Mouse (Mus musculus) layer of hippocampus, postnatal 10 days (tissue): Measurements from ENCODE around the gene Bmp2. TPM values are rescaled to one million over a fixed set of nuclear protein-coding genes. Genes with fewer than 3 reads are reported as not detected.

Experiments used
- DNase-seq, 2 experiments: peaks; one replicate each; pipeline ENCODE4 v3.0.0; 2021; ENCODE audit warnings: low spot score in 2 of 2
- long read RNA-seq: library from polyadenylated mRNA; stranded (forward); transcript quantifications from one replicate; pipeline ENCODE4 v2.0.0, GENCODE M21; 2023
- total RNA-seq, 2 experiments: library from RNA; stranded (reverse); gene quantifications; 2 replicates each; pipeline ENCODE4 v1.2.3; 2021

The Bmp2 gene
- 1 to 10 TPM; 1.8 to 2.0 TPM for total RNA-seq
- long read RNA-seq, partial matches to known transcripts, result 0 of 1 reads
- long read RNA-seq, other reads (novel, unspliced or antisense), result 0 of 1 reads

DNA sequence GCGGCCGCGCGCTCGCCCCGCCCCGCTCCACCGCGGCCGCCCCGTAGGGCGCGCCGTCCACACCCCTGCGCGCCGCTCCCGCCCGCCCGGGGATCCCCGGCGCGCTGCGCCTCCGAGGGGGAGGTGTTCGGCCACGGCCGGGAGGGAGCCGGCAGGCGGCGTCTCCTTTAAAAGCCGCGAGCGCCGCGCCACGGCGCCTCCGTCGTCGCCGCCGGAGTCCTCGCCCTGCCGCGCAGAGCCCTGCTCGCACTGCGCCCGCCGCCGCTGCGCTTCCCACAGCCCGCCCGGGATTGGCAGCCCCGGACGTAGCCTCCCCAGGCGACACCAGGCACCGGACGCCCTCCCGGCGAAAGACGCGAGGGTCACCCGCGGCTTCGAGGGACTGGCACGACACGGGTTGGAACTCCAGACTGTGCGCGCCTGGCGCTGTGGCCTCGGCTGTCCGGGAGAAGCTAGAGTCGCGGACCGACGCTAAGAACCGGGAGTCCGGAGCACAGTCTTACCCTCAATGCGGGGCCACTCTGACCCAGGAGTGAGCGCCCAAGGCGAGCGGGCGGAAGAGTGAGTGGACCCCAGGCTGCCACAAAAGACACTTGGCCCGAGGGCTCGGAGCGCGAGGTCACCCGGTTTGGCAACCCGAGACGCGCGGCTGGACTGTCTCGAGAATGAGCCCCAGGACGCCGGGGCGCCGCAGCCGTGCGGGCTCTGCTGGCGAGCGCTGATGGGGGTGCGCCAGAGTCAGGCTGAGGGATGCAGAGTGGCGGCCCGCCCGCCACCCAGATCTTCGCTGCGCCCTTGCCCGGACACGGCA is at the start of gene Bmp2:
Bmp2 (plus strand) TSS at position 129 of the 811 bp plus-strand sequence.
- DNase-seq, result peak; percentile 37 to 67

DNA sequence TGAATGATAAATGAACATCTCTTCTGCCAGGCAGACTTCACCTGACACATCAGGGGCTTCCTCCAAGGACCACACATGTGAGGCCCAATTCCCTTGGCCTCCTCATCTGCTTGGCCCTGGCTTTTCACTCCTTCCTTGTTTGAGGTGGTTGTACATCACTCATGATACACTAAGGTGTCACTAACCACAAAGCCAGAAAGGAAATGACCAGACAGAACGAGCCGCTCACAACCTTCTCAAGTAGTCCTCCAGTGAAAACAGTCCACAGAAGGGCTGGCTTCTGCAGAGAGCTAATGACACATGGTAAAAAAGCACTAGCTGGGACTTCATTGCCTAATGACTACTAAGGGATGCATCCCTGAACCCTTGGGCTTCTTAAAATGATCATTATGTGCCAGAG is 46.3 kb upstream of the Bmp2 start:
- no peak for DNase-seq

DNA sequence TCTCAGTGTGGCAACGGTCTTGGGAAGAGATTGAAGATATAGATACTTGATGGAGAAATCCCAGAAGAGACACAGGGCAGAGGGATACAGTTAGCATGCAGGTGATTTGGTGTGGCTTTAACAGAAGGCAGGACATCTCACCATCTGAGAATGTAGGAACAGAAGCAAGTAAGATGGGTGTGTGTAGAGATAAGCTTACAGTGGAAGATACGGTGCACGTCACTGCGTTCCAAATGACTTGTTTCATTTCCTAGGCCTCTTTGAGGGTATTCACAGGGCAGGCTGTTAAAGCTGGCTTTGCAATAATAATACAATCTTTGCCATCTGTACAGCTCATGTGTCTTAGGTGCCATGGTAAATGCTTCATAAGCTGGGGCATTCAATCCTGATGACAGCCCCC is 44.9 kb upstream of the Bmp2 start:
- no peak for DNase-seq

DNA sequence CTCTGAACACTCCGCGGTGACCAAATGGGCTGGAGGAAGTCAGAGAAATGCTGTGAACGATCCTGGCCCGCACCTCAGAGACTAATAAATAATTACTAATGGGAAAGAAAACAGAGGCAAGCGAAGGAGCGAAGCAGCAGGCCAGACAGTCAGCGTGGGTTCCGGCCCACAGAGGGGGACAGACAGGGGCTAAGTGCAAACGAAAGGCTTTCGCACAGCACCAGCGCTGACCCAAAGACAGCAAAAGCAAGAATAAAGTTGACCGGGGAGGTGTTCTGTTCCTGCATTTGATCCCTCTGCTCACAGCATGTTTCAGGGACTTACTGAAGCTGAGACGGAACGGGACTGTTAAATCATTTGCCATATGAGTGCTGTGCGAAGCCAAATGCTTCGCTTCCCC is 42.8 kb upstream of the Bmp2 start:
- no peak for DNase-seq

DNA sequence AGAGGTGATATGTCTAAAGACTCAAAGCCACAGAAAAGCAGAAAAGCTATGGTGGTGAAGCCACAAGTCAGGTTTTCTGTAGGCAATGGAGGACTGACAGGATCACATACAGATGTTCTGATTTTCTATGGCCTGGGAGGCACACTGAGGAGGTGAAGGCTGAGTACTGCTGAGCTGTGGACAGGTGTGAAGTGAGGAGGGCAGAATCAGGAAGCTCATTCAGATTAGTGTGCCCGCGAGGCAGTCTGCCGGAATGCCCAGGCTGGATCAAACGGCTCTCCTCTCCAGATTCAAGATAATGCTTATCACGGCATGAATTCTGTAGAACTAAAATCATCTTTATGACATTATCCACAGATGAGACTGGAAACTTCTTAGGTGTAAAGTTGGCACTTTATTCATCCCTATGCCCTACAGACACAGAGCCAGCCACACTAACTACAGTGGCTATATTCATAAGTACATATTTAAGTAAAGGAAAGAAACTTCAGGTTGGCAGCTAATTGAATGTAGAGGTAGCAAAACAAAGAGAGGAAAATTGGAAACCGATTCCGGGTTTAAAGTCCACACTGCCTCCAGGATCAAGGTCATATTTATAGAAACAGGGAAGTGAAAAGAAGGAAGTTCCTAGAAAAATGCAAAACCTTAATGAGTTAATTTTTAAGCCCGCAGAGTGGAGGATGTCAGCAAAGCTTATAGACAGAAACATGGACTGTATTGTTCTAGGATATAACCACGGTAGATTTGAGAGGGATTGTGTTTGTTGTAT is 40.8 kb upstream of the Bmp2 start:
- no peak for DNase-seq

DNA sequence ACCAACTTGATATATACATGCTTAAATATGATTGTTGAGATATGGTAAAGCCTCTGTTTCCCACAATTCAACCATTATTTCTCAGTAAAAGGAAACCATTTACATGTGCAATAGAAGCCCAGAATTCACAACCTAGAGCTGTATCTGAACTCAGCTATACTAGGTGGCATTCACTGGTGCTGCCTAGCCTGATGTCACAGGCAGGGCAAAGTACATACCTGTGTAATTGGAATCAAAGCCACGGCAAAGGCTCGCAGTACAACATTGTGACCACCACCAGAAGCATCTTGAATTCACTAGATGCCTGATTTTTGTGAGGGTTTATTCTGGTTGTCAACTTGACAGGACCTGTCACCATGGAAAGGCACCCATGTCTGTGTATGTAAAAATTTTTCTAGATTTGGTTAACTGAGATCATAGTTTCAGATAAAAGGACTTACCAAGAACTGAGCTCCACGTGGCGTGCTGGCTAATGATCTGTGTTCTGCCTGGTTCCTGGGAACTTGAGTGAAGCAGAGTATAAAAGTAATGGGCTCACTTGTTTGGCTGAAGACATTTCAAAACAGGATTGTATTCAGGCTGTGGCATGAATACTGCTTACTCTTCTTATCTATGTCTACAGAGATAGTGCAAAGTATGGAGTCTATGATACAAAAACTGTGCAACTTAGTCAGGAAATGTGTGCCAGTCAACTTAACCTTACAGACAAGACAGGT is 35.5 kb upstream of the Bmp2 start:
- DNase-seq, result no peak

DNA sequence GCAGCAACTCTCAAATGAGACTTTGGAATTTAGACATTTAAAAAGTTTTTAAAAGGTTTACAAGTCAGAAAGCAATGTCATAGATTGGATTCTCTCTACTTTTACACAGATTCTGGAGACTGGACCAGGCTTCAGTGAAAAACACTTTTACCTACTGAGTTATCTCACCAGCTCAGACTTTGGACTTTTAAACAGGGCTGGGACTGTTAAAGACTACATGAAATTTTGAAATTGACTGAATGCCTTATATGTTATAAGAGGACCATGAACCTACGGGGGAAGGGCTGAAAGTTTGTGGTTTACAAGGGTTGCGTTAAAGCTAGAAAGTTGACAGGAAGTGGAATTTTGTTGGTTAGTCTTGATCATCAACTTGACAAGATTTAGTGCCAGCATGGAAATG is 34.1 kb upstream of the Bmp2 start:
- no peak for DNase-seq

DNA sequence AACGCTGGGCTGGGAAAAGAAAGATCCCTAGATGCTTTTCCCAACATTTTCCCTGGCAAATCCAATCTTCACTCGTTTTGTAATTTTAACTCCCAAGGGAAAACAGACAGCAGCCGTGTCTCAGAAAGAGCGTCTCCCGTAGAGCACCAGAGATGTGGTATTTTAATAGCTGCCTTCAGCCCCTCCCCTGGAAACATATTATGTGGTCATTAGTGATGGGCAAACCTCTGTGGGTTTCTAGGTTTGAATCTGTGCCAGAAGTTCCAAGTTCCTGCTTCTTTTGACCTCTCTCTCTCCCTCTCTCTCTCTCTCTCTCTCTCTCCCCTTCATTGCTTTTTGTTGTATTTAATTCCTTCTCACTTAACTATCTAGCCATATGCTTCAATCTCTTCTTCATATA is 30.8 kb upstream of the Bmp2 start:
- no peak for DNase-seq

DNA sequence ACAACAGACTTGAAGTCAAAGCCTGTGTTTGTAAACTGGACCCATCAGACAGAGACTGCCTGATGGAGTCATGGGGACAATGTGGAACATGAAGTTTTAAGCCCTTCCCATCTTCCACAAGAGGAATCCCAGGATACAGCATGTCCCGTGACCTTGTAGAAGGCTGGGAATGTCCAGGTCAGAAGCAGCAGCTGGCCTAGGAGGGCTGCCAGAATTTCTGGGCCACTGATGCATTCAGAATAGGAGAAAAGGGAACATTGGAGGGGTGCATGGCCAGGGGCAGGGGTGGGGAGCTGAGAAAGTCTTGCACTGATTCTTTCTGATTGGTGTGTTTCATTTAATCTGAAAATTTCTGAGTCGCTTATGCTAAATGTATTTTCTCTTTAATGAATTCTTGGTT is 29.8 kb upstream of the Bmp2 start:
- DNase-seq, result no peak

DNA sequence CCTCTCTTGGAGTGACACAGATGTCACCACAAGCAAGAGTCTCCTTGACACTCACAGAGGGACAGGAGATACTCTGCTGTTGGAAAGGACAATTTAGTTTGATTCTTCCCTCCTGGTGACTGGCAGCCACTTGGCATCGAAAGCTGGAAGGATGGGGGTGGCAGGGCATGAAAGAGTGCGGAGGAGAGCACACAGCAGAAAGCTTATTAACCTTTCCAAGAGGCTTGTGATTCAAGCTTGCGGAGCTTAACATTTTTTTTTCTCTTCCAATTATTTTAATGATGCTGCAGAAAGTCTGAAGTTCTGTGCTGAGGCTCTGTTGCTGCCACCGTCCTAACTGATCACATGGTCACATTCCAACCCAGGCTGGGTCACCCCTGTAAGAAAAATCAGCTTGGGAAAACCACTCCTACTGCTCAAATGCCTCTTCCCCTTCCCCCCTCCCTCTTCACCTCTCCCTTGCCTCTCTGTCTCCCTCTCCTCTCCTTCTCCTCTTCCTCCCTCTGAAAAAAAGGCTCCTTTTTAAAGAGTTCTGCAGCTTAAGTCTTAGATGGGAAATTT is 26.3 kb upstream of the Bmp2 start:
- no peak for DNase-seq

DNA sequence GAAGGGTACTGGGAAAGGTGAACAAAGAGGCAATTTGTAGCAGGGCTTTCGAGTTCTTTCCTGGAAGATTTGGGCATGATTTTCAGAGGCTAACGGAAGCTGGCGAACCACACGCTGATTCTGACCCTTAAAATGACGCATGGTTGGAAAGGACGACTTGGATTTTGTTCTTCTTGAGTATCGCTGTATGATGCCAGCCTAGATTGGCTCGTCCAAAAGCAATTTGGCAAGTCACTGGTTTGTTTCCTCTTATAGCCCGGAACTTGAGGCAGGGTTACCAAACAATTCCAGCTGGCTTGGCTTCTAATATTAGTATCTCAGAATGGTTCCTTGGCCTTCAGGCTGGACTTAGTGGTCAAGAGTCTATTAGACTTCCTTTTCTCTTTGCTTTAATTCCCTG is 22.6 kb upstream of the Bmp2 start:
- DNase-seq, result no peak

DNA sequence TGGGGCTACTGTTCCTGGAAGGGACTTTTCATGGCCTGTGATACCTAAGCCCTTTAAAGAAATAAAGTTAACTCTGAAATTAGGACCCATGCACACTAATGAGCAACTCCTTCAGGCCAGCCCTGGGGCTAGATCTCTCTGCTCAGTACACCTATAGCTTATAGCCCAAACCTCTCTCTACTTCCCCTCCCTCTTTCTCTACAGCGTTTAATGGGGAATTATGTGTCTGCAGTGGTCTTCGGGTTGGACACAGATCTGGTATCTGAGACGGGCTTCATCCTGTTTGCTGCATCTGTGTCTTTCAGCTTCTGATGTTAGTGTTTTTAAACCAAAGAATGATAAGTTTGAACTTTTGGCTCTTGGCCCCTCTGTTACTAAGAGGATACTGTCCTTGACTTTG is 18.9 kb upstream of the Bmp2 start:
- no peak for DNase-seq

DNA sequence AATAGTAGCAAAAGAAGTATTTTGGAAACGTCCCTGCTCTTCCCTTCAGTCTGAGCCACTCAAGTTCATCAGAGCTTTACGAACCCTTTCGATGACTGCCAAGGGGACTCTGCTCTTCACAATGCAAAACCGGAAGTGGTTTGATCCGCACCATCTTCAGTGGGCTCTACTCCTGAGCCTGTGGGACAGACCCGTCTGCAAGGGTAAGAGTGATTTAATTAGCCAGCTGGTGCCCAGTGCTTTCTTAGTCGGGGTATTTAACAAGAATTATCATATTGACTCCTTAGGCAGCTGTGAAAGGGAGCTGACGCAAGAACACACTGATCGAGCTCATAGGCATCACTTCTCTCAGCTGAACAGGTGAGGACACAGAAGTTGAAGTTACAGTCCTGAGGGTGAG is 16.5 kb upstream of the Bmp2 start:
- DNase-seq, result no peak

DNA sequence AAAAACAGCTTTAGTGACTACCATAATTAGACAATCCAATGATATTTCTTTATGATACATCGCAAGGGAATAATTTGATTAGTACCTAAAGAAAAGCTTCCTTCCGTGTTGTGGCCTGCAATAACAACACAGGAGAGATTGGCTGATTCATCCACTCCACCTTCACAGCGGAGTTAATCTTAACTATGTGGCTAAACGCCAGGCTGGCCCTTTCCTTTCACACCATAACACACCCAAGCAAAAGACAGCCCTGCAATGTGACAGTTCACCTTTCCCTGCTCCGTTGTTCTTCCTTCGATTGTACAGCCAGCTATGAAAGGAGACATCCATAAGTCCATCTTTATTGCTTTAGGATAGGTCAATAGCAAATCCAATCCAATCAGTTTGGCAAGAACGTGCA is 15.1 kb upstream of the Bmp2 start:
- DNase-seq, result no peak

DNA sequence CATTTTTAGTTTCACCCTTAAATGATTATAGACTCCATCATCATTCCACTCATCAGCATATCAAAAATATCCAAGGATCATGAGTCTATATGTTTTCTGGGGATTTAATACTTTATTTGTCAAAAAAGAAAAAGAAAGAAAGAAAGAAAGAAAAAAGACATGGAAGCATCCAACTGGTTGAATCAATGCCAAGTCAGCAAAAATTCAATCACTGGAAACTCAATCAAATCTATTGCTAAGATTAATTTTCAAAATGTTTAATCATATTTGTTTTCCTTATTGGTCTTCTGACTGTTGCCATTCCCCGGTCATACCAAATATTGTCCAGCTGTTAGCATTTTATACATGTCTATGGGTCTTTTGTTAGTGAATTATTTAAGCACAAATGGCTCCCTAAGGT is 11.3 kb upstream of the Bmp2 start:
- no peak for DNase-seq

DNA sequence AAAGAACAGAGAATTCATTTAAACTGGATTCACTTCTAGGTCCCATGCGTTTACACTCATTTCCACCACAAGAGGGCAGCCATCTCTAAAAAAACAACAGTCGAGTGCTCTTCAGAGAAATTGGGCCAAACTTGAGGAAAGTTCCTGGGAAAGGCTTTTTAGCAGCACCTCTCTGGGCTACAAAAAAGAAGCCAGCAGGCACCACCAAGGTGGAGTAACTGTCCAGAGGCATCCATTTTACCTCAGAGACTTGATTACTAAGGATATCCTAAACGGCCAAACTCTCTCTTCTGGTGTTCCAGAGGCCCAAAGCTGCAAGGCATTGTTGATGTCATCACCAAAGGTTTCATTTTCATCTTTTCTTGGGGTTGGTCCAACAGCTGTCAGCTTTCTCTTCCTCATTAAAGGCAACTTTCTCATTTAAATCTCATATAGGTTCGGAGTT is 1.7 kb upstream of the Bmp2 start:
- peak; percentile 64 to 74 for DNase-seq

DNA sequence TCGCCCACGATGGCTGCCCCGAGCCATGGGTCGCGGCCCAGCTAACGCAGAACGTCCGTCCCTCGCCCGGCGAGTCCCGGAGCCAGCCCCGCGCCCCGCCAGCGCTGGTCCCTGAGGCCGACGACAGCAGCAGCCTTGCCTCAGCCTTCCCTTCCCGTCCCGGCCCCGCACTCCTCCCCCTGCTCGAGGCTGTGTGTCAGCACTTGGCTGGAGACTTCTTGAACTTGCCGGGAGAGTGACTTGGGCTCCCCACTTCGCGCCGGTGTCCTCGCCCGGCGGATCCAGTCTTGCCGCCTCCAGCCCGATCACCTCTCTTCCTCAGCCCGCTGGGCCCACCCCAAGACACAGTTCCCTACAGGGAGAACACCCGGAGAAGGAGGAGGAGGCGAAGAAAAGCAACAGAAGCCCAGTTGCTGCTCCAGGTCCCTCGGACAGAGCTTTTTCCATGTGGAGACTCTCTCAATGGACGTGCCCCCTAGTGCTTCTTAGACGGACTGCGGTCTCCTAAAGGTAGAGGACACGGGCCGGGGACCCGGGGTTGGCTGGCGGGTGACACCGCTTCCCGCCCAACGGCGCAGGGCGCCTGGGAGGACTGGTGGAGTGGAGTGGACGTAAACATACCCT is 995 bp downstream of the Bmp2 start:
- DNase-seq, result no peak

DNA sequence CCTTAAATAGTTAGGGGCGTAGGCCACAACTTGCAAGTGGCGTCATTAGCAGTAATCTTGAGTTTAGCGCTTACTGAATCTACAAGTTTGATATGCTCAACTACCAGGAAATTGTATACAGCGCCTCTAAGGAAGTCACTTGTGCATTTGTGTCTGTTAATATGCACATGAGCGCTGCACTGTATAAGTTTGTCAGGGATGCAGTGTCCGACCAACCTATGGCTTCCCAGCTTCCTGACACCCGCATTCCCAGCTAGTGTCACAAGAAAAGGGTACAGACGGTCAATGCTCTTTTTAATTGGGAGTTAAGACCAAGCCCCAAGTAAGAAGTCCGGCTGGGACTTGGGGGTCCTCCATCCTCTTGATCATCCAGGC is 1.9 kb downstream of the Bmp2 start:
- DNase-seq, result no peak

DNA sequence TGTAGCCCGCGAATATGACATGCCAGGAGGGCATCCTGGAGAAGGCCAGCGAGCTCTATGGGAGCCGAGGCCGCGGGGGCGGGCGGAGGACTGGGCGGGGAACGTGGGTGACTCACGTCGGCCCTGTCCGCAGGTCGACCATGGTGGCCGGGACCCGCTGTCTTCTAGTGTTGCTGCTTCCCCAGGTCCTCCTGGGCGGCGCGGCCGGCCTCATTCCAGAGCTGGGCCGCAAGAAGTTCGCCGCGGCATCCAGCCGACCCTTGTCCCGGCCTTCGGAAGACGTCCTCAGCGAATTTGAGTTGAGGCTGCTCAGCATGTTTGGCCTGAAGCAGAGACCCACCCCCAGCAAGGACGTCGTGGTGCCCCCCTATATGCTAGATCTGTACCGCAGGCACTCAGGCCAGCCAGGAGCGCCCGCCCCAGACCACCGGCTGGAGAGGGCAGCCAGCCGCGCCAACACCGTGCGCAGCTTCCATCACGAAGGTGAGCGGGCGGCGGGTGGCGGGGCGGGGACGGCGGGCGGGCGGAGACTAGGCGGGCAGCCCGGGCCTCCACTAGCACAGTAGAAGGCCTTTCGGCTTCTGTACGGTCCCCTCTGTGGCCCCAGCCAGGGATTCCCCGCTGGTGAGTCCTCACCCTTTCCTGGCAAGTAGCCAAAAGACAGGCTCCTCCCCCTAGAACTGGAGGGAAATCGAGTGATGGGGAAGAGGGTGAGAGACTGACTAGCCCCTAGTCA is 2.5 kb downstream of the Bmp2 start:
- DNase-seq, result peak in 1 of 2 experiments; percentile 21

DNA sequence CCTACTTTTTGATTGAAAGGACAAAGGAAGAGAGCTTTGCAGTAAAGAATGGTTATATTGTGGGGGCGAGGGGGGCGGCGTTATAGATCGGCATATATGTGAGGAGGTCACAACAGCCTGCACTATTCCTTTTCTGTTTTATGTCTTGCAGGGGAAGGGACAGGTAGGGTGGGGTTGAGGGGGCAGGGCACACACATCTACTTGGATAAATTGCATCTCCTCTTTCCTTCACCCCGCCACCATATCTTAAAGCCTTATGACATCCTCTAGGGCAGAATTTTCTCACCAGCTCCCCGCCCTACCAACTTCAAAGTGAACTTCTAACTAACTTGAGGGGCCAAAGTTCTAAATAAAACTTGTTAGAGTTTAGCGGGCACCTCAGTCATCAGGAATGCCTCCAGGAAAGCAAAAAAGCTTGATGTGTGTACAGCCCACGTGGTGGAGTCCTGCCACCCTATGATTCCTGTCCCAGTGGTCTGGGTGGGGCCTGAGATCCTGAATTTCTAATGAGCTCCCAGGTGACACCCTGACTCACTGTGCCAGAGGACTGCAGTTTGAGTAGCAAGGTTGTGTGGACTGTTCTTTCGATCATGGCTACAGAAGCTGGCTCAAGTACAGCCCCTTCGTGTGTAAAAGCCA is 12.4 kb downstream of the Bmp2 start:
- DNase-seq, result no peak
